Mouse (Mus musculus) heart, embryonic 11.5 days (tissue): ENCODE results near the gene Ankdd1a. TPM values are rescaled to one million over a fixed set of nuclear protein-coding genes. Genes with fewer than 3 reads are reported as not detected.

Experiments used
- ATAC-seq: fragments of 200-750 bp; cut with Nextera tagmentation; replicated peaks from 2 replicates; pipeline ENCODE4 v1.8.0; 2017; ENCODE audit warnings: moderate library complexity; ENCODE audit not compliant: insufficient number of reproducible peaks, low FRiP score, low TSS enrichment
- H3K27ac ChIP-seq: fragments of 300-500 bp; sonication (generic); 2 replicates; pipeline ENCODE4 v1.5.1; 2014; ENCODE audit warnings: mild to moderate bottlenecking, low read depth, low read length
- H3K27me3 ChIP-seq: fragments of 300-500 bp; sonication (generic); 2 replicates; pipeline ENCODE4 v1.6.1; 2014; ENCODE audit warnings: mild to moderate bottlenecking, low read length, mixed read lengths; ENCODE audit not compliant: control insufficient read depth, insufficient read depth
- H3K36me3 ChIP-seq: fragments of 300-500 bp; sonication (generic); 2 replicates; pipeline ENCODE4 v1.6.1; 2014; ENCODE audit warnings: mild to moderate bottlenecking, low read length, moderate library complexity, mixed read lengths; ENCODE audit not compliant: control insufficient read depth, insufficient read depth
- H3K4me1 ChIP-seq: fragments of 300-500 bp; sonication (generic); 2 replicates; pipeline ENCODE4 v1.6.1; 2014; ENCODE audit warnings: low read length; ENCODE audit not compliant: control insufficient read depth, insufficient read depth
- H3K4me2 ChIP-seq: fragments of 300-500 bp; sonication (generic); 2 replicates; pipeline ENCODE4 v1.6.1; 2014; ENCODE audit warnings: mild to moderate bottlenecking, moderate library complexity
- H3K4me3 ChIP-seq: fragments of 300-500 bp; sonication (generic); 2 replicates; pipeline ENCODE4 v1.5.1; 2014; ENCODE audit warnings: low read depth, low read length
- H3K9ac ChIP-seq: fragments of 300-500 bp; sonication (generic); 2 replicates; pipeline ENCODE4 v1.6.1; 2014; ENCODE audit warnings: mild to moderate bottlenecking, low read depth, low read length, moderate library complexity
- H3K9me3 ChIP-seq: fragments of 300-500 bp; sonication (generic); replicated peaks from 2 replicates; pipeline ENCODE4 v1.6.1; 2016; ENCODE audit warnings: low read length; ENCODE audit not compliant: control insufficient read depth
- WGBS: fragments of 180-500 bp; shearing (Covaris S2); extraction: QIAGEN DNeasy Blood & Tissue Kit; methylation state at CpG from one replicate; pipeline ENCODE4 v1.1.7; 2014; ENCODE audit not compliant: insufficient replicate concordance; 5-methylcytosine and 5-hydroxymethylcytosine counted together
- polyA plus RNA-seq: library from polyadenylated mRNA; unstranded; fragments of >200 nt; fragmentation: Nextera tagmentation; extraction: Ambion mirVana; gene quantifications from 2 replicates; pipeline ENCODE4 v1.2.1, GENCODE M21; 2014

Gene Ankdd1a
- polyA plus RNA-seq, 1 experiment from 2014 or later, result not detected

- Histone ChIP-seq H3K36me3 (no peaks in the 10 kb centered on the region), H3K27me3 (no peaks in the 10 kb centered on the region), H3K9me3 (no peaks in the 10 kb centered on the region), H3K9ac (no peak overlapping the region), H3K4me3 (no peak overlapping the region), H3K27ac (no peak overlapping the region), H3K4me1 (peaks cover 44% of the 10 kb centered on the region), H3K4me2 (no peak overlapping the region)
- WGBS, result 85% methylated on average over 3 of the region's 3 CpGs
- ATAC-seq, result no peak
Observed at GRCm38 (mm10) chr9:65549139-65549538, 29.1 kb upstream of the Ankdd1a start.

GRCm38 (mm10) chr9:65548311-65548710 lies 28.3 kb upstream of the Ankdd1a start:
- H3K36me3 ChIP-seq, result no peaks in the 10 kb centered on the region
- H3K27ac ChIP-seq, result no peak overlapping the region
- WGBS, result 80% methylated on average over 8 of the region's 8 CpGs
- H3K9me3 ChIP-seq, result no peaks in the 10 kb centered on the region
- peaks cover 44% of the 10 kb centered on the region for H3K4me1 ChIP-seq
- H3K4me3 ChIP-seq, result no peak overlapping the region
- H3K9ac ChIP-seq, result no peak overlapping the region
- H3K27me3 ChIP-seq, result no peaks in the 10 kb centered on the region
- ATAC-seq, result no peak
- no peak overlapping the region for H3K4me2 ChIP-seq

- Histone ChIP-seq H3K9me3 (no peaks in the 10 kb centered on the region), H3K4me2 (no peak overlapping the region), H3K4me3 (no peak overlapping the region), H3K27ac (no peak overlapping the region), H3K36me3 (no peaks in the 10 kb centered on the region), H3K9ac (no peak overlapping the region), H3K4me1 (peaks cover 44% of the 10 kb centered on the region), H3K27me3 (no peaks in the 10 kb centered on the region)
- no peak for ATAC-seq
- 67% methylated on average over 4 of the region's 4 CpGs for WGBS
Observed at GRCm38 (mm10) chr9:65547844-65548243, 27.9 kb upstream of the Ankdd1a start.

- Histone ChIP-seq H3K4me2 (no peak overlapping the region), H3K4me3 (no peak overlapping the region), H3K27me3 (no peaks in the 10 kb centered on the region), H3K4me1 (peaks cover 49% of the 10 kb centered on the region), H3K9ac (no peak overlapping the region), H3K9me3 (no peaks in the 10 kb centered on the region), H3K27ac (no peak overlapping the region), H3K36me3 (no peaks in the 10 kb centered on the region)
- WGBS, result 70% methylated on average over 5 of the region's 5 CpGs
- no peak for ATAC-seq
Observed at GRCm38 (mm10) chr9:65547111-65547510, 27.1 kb upstream of the Ankdd1a start.

- Histone ChIP-seq H3K4me2 (no peak overlapping the region), H3K36me3 (no peaks in the 10 kb centered on the region), H3K27ac (peak overlapping the region; percentile 52), H3K4me1 (peaks cover 54% of the 10 kb centered on the region), H3K9me3 (no peaks in the 10 kb centered on the region), H3K4me3 (no peak overlapping the region), H3K9ac (no peak overlapping the region; the same call in 1 of the 2 replicates), H3K27me3 (no peaks in the 10 kb centered on the region)
- ATAC-seq, result no peak
- WGBS, result 45% methylated on average over 4 of the region's 4 CpGs
Observed at GRCm38 (mm10) chr9:65546413-65546695, 26.4 kb upstream of the Ankdd1a start.

GRCm38 (mm10) chr9:65545635-65546412 lies 25.8 kb upstream of the Ankdd1a start:
- Histone ChIP-seq H3K9me3 (no peaks in the 10 kb centered on the region), H3K4me2 (no peak overlapping the region), H3K27me3 (no peaks in the 10 kb centered on the region), H3K9ac (peak overlapping the region; percentile 29; the same call in 1 of the 2 replicates), H3K27ac (peak overlapping the region; percentile 52), H3K36me3 (no peaks in the 10 kb centered on the region), H3K4me1 (peaks cover 50% of the 10 kb centered on the region), H3K4me3 (no peak overlapping the region)
- no peak for ATAC-seq
- WGBS, result 69% methylated on average over 10 of the region's 10 CpGs

- Histone ChIP-seq H3K4me2 (peak overlapping the region; percentile 37), H3K36me3 (no peaks in the 10 kb centered on the region), H3K9me3 (no peaks in the 10 kb centered on the region), H3K27me3 (no peaks in the 10 kb centered on the region), H3K4me3 (no peak overlapping the region), H3K9ac (no peak overlapping the region), H3K27ac (peak overlapping the region; percentile 92), H3K4me1 (peaks cover 36% of the 10 kb centered on the region)
- ATAC-seq, result no peak
- WGBS, result 38% methylated on average over 7 of the region's 7 CpGs
Observed at GRCm38 (mm10) chr9:65542111-65542524, 22.1 kb upstream of the Ankdd1a start.

GRCm38 (mm10) chr9:65541126-65542068 lies 21.4 kb upstream of the Ankdd1a start:
- Histone ChIP-seq H3K27me3 (no peaks in the 10 kb centered on the region), H3K4me3 (no peak overlapping the region), H3K9ac (no peak overlapping the region), H3K9me3 (no peaks in the 10 kb centered on the region), H3K36me3 (no peaks in the 10 kb centered on the region), H3K4me2 (peak overlapping the region; percentile 37), H3K27ac (peak overlapping the region; percentile 92), H3K4me1 (peaks cover 28% of the 10 kb centered on the region)
- 33% methylated on average over 13 of the region's 13 CpGs for WGBS
- ATAC-seq, result 0 out of 2 replicates have a peak, but pooled peaks have one; percentile 47
